Mouse (Mus musculus) heart, adult 2 months (tissue): ENCODE measurements around the gene Ppp1r10.

Experiments used
- CTCF ChIP-seq: fragments of 200-600 bp; IDR thresholded peaks from 2 replicates; pipeline ENCODE4 v1.8.1; 2022; ENCODE audit warnings: antibody characterized with exemption, mild to moderate bottlenecking, moderate library complexity
- EP300 ChIP-seq: fragments of 200-500 bp; IDR thresholded peaks from 2 replicates; pipeline ENCODE4 v1.6.1; 2011; ENCODE audit warnings: low read depth, low read length, control low read depth; ENCODE audit not compliant: insufficient read depth
- POLR2A ChIP-seq: fragments of 200-500 bp; IDR thresholded peaks from 2 replicates; pipeline ENCODE4 v1.6.1; 2011; ENCODE audit warnings: mild to moderate bottlenecking, low read depth, low read length, control low read depth; ENCODE audit not compliant: insufficient read depth

- TF ChIP-seq CTCF (no peak), POLR2A (no peak), EP300 (no peak)
Measured at GRCm38 (mm10) chr17:35954665-35955064, 38.4 kb downstream of the Ppp1r10 start.
